Mouse (Mus musculus) limb, embryonic 10.5 days (tissue): ENCODE data around the gene Olfr937. TPM values are rescaled to one million over a fixed set of nuclear protein-coding genes. Genes with fewer than 3 reads are reported as not detected.

ENCODE experiments used
- DNase-seq: peaks from one replicate; pipeline ENCODE4 v3.0.0-alpha.2; 2017; ENCODE audit warnings: low spot score
- H3K27ac ChIP-seq: fragments of 300-500 bp; sonication (generic); 2 replicates; pipeline ENCODE4 v1.5.1; 2016; ENCODE audit warnings: mild to moderate bottlenecking
- H3K27me3 ChIP-seq: fragments of 300-500 bp; sonication (generic); 2 replicates; pipeline ENCODE4 v1.6.1; 2016; ENCODE audit warnings: low read depth, mild to moderate bottlenecking; ENCODE audit not compliant: poor library complexity, severe bottlenecking
- H3K36me3 ChIP-seq: fragments of 300-500 bp; sonication (generic); 2 replicates; pipeline ENCODE4 v1.6.1; 2016; ENCODE audit warnings: mild to moderate bottlenecking, moderate library complexity
- H3K4me1 ChIP-seq: fragments of 300-500 bp; sonication (generic); 2 replicates; pipeline ENCODE4 v1.6.1; 2016
- H3K4me3 ChIP-seq: fragments of 300-500 bp; sonication (generic); 2 replicates; pipeline ENCODE4 v1.5.1; 2016; ENCODE audit warnings: mild to moderate bottlenecking, moderate library complexity
- H3K9me3 ChIP-seq: fragments of 300-500 bp; sonication (generic); replicated peaks from 2 replicates; pipeline ENCODE4 v1.6.1; 2016; ENCODE audit warnings: mild to moderate bottlenecking
- WGBS: fragments of 180-500 bp; shearing (Covaris S2); methylation state at CpG from one replicate; pipeline ENCODE4 v1.1.7; 2016; 5-methylcytosine and 5-hydroxymethylcytosine counted together
- microRNA-seq: library from miRNA; unstranded; fragments of <30 nt; microRNA quantifications from one replicate; pipeline ENCODE4, GENCODE M21; 2017
- polyA plus RNA-seq: library from polyadenylated mRNA; unstranded; fragments of >200 nt; fragmentation: Nextera tagmentation; extraction: Ambion mirVana; gene quantifications from 2 replicates; pipeline ENCODE4 v1.2.1, GENCODE M21; 2016

Olfr937 gene
- polyA plus RNA-seq = not detected in 2 replicates

GRCm38 (mm10) chr9:39064851-39065250 is at the start of gene Olfr937:
TSS of gene Olfr937 (minus strand) at chr9:39064951.
- H3K27ac ChIP-seq = no peak within 1 kb of the TSS
- no peaks in the 10 kb centered on the region for H3K27me3 ChIP-seq
- no peaks in the 10 kb centered on the region for H3K4me1 ChIP-seq
- H3K4me3 ChIP-seq = no peak within 1 kb of the TSS
- no peak for DNase-seq
- H3K9me3 ChIP-seq = no peaks in the 10 kb centered on the region
- 95% methylated on average over 1 of the region's 1 CpGs for WGBS
- no peaks in the 10 kb centered on the region for H3K36me3 ChIP-seq

- no peaks in the 10 kb centered on the region for H3K4me1 ChIP-seq
- H3K27ac ChIP-seq = no peak within 1 kb of the TSS
- H3K27me3 ChIP-seq = no peaks in the 10 kb centered on the region
- no peaks in the 10 kb centered on the region for H3K36me3 ChIP-seq
- H3K9me3 ChIP-seq = no peaks in the 10 kb centered on the region
- WGBS = 89% methylated on average over 2 of the region's 2 CpGs
- no peak for DNase-seq
- no peak within 1 kb of the TSS for H3K4me3 ChIP-seq
Observed at GRCm38 (mm10) chr9:39078787-39079186, 14.0 kb upstream of the Olfr937 start, which contains the start of gene Olfr938. TSS of gene Olfr938 (minus strand) at chr9:39078887.

DNA sequence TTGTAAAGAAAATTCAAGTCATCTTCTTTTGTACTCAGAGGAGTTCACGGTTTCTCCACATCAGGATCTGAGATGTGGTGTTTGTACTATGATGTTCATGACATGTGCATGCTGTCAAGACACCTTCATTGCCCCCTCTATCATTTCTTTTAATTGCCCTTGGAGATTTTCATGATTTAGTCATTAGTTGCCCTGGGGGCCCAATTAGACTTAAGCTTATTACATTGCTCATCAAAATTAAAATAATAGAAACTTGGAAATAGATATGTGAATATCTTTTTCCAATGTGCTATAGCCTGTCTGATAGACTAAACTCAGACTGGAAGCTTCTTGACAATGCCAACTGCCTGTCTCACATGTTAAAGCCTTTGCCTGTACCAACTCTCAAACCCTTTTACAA is 41.5 kb downstream of the Olfr937 start, which contains the start of gene Olfr146:
Olfr146 (minus strand) TSS at position 101 of the 400 bp plus-strand sequence.
- WGBS = 77% methylated on average over 1 of the region's 1 CpGs
- Histone ChIP-seq H3K4me3 (no peak within 1 kb of the TSS), H3K27ac (no peak within 1 kb of the TSS), H3K36me3 (no peaks in the 10 kb centered on the region), H3K9me3 (no peaks in the 10 kb centered on the region), H3K4me1 (no peaks in the 10 kb centered on the region), H3K27me3 (no peaks in the 10 kb centered on the region)
- DNase-seq = no peak

Small RNAs within 50 kb of the gene (microRNA-seq; reads per million reads assigned to microRNA genes)
- gene Gm25032 = not detected
- not detected for gene Gm25529

Other genes with a start within 250 kb of the Olfr937 start
- not detected in 2 replicates for gene Olfr923, start 238.4 kb downstream of the Olfr937 start, polyA plus RNA-seq
- gene Olfr924, start 220.5 kb downstream of the Olfr937 start, polyA plus RNA-seq = not detected in 2 replicates
- gene Olfr26, start 209.9 kb downstream of the Olfr937 start, polyA plus RNA-seq = not detected in 2 replicates
- not detected in 2 replicates for gene Olfr926, start 187.8 kb downstream of the Olfr937 start, polyA plus RNA-seq
- not detected in 2 replicates for gene Olfr930, start 135.1 kb downstream of the Olfr937 start, polyA plus RNA-seq
- gene Olfr933, start 92.6 kb downstream of the Olfr937 start, polyA plus RNA-seq = not detected in 2 replicates
- gene Olfr934, start 76.6 kb downstream of the Olfr937 start, polyA plus RNA-seq = not detected in 2 replicates
- gene Olfr935, start 65.3 kb downstream of the Olfr937 start, polyA plus RNA-seq = not detected in 2 replicates
- gene Olfr146, start 41.6 kb downstream of the Olfr937 start, polyA plus RNA-seq = not detected in 2 replicates
- gene Olfr938, start 13.9 kb upstream of the Olfr937 start, polyA plus RNA-seq = not detected in 2 replicates
- not detected in 2 replicates for gene Olfr27, start 63.2 kb upstream of the Olfr937 start, polyA plus RNA-seq
- not detected in 2 replicates for gene Olfr943, start 101.4 kb upstream of the Olfr937 start, polyA plus RNA-seq
- not detected in 2 replicates for gene Olfr944, start 137.0 kb upstream of the Olfr937 start, polyA plus RNA-seq
- not detected in 2 replicates for gene Olfr1537, start 185.0 kb upstream of the Olfr937 start, polyA plus RNA-seq
- gene Olfr945, start 211.9 kb upstream of the Olfr937 start, polyA plus RNA-seq = not detected in 2 replicates